Mouse (Mus musculus): ENCODE measurements around the gene Afap1l2. TPM values are rescaled to one million over a fixed set of nuclear protein-coding genes. Genes with fewer than 3 reads are reported as not detected.

Afap1l2 gene
- total and polyA plus RNA-seq, 2 experiments, result 0.55 to 0.77 TPM

DNA sequence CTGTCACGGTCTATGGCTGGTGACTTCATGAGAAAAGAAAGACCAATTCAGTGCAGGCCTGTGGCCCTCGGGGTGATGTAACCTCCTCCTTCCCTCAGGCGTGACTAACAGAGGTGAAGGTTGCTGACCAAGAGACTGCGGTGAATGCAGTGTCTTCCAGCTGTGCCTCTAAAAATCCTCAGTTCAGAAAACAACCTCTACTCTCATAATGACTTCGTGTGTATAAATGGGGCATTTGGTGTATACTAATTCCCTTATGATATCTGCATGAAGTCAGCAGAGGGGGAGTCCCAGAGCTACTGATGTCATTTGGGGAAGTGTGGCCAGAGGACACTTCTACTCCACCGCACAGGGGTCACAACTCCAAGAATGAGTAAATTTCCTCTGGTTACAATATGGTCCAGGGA lies 5.2 kb upstream of the Afap1l2 start:
- no peak overlapping the region for H3K27ac ChIP-seq (replicated peaks; ENCODE audit: insufficient read depth, low read depth, low read length)
- H3K36me3 ChIP-seq (ENCODE audit: control insufficient read depth, insufficient read depth, low read length), result no peaks in the 10 kb centered on the region
- no peaks in the 10 kb centered on the region for H3K4me1 ChIP-seq (ENCODE audit: control insufficient read depth, insufficient read depth, low read length)
- no peak for TF ChIP-seq POLR2A (IDR thresholded peaks at IDR 0.05; ENCODE audit: extremely low read depth, insufficient read depth, low read length)
- no peak for TF ChIP-seq CTCF (IDR thresholded peaks at IDR 0.05; ENCODE audit: low read depth, low read length)
- H3K79me2 ChIP-seq (ENCODE audit: control insufficient read depth, insufficient read depth, low read length), result no peaks in the 10 kb centered on the region
- H3K27me3 ChIP-seq (ENCODE audit: control insufficient read depth, insufficient read depth, low read length), result peaks cover under 1% of the 10 kb centered on the region
- DNase-seq (ENCODE audit: extremely low read depth, low read depth, low spot score), result no peak
- no peak overlapping the region for H3K4me3 ChIP-seq (ENCODE audit: insufficient read depth, low read depth, low read length)
- no peak overlapping the region for H3K9ac ChIP-seq (ENCODE audit: low read depth, low read length)
- 75% methylated on average over 6 of the region's 6 CpGs for WGBS

DNA sequence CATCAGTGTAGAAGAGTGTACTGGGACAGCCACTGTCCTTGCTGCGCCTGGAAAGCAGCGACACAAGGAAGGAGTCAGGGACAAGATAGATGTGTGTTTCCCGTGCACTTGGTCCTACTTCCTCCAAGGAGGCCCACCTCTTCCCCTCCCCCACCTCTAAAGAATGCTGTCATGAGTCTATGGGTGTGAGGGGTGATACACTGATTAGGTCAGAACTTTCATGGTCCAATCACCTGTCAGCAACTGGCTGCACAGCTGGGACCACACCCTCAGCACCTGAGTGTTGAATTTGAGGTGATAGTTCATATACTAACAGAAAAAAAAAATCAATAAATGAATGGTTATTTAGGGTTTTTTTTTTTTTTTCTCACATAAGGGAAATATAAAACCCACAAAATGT lies 4.0 kb upstream of the Afap1l2 start:
- no peak overlapping the region for H3K4me3 ChIP-seq (ENCODE audit: insufficient read depth, low read depth, low read length)
- peaks cover 7% of the 10 kb centered on the region for H3K27me3 ChIP-seq (ENCODE audit: control insufficient read depth, insufficient read depth, low read length)
- H3K36me3 ChIP-seq (ENCODE audit: control insufficient read depth, insufficient read depth, low read length), result no peaks in the 10 kb centered on the region
- H3K4me1 ChIP-seq (ENCODE audit: control insufficient read depth, insufficient read depth, low read length), result no peaks in the 10 kb centered on the region
- WGBS, result 76% methylated on average over 3 of the region's 3 CpGs
- no peaks in the 10 kb centered on the region for H3K79me2 ChIP-seq (ENCODE audit: control insufficient read depth, insufficient read depth, low read length)
- H3K9ac ChIP-seq (ENCODE audit: low read depth, low read length), result no peak overlapping the region
- TF ChIP-seq POLR2A (IDR thresholded peaks at IDR 0.05; ENCODE audit: extremely low read depth, insufficient read depth, low read length), result no peak
- TF ChIP-seq CTCF (IDR thresholded peaks at IDR 0.05; ENCODE audit: low read depth, low read length), result no peak
- no peak overlapping the region for H3K27ac ChIP-seq (replicated peaks; ENCODE audit: insufficient read depth, low read depth, low read length)
- DNase-seq (ENCODE audit: extremely low read depth, low read depth, low spot score), result no peak

DNA sequence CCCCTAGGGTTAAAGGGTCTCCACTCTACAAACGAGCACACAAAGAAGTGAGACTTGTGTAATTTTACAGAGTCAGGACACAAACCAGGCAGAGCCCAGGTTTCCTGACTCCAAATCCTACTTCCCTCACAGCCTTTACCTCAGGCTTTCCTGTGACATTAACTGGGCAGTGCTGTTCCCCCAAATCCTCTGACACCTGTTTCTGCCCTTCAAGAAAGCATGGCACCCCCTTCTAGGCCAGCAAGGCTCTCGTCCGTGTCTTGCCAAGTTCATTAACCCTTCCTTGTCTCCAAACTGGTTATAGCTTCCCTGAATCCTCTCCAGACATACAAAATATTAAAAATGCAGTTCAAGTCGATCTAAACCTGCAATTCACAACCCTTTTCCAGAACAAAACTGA lies 2.0 kb upstream of the Afap1l2 start:
- H3K4me3 ChIP-seq (ENCODE audit: insufficient read depth, low read depth, low read length), result no peak overlapping the region
- DNase-seq (ENCODE audit: extremely low read depth, low read depth, low spot score), result no peak
- H3K27me3 ChIP-seq (ENCODE audit: control insufficient read depth, insufficient read depth, low read length), result peaks cover 7% of the 10 kb centered on the region
- H3K27ac ChIP-seq (replicated peaks; ENCODE audit: insufficient read depth, low read depth, low read length), result no peak overlapping the region
- no peaks in the 10 kb centered on the region for H3K79me2 ChIP-seq (ENCODE audit: control insufficient read depth, insufficient read depth, low read length)
- TF ChIP-seq CTCF (IDR thresholded peaks at IDR 0.05; ENCODE audit: low read depth, low read length), result no peak
- no peak for TF ChIP-seq POLR2A (IDR thresholded peaks at IDR 0.05; ENCODE audit: extremely low read depth, insufficient read depth, low read length)
- H3K4me1 ChIP-seq (ENCODE audit: control insufficient read depth, insufficient read depth, low read length), result no peaks in the 10 kb centered on the region
- 47% methylated on average over 4 of the region's 4 CpGs for WGBS
- H3K9ac ChIP-seq (ENCODE audit: low read depth, low read length), result no peak overlapping the region
- H3K36me3 ChIP-seq (ENCODE audit: control insufficient read depth, insufficient read depth, low read length), result no peaks in the 10 kb centered on the region

DNA sequence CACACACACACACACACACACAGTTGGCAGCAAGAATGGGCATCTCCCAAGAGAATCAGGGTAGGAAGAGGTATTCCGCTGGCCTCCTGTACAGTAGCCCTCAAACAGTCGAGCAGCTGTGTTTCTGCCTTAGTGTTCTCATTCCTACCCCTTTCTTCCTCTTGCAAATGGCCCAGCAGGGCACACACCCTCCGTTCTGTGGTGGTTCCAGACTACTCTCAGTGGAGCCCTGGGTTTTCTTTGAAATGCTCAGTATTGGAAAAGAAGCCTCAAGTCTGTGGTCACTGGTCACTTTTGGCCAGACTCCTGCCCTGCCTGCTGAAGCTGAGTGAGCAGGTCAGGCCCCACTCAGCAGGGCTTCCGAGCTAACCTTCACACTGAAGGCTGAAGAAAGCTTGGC lies 1.6 kb upstream of the Afap1l2 start:
- Histone ChIP-seq H3K27me3 (ENCODE audit: control insufficient read depth, insufficient read depth, low read length) (peaks cover 7% of the 10 kb centered on the region), H3K27ac (replicated peaks; ENCODE audit: insufficient read depth, low read depth, low read length) (no peak overlapping the region), H3K79me2 (ENCODE audit: control insufficient read depth, insufficient read depth, low read length) (no peaks in the 10 kb centered on the region), H3K36me3 (ENCODE audit: control insufficient read depth, insufficient read depth, low read length) (no peaks in the 10 kb centered on the region), H3K4me1 (ENCODE audit: control insufficient read depth, insufficient read depth, low read length) (no peaks in the 10 kb centered on the region), H3K4me3 (ENCODE audit: insufficient read depth, low read depth, low read length) (no peak overlapping the region), H3K9ac (ENCODE audit: low read depth, low read length) (no peak overlapping the region)
- 79% methylated on average over 4 of the region's 4 CpGs for WGBS
- TF ChIP-seq POLR2A (IDR thresholded peaks at IDR 0.05; ENCODE audit: extremely low read depth, insufficient read depth, low read length) (no peak), CTCF (IDR thresholded peaks at IDR 0.05; ENCODE audit: low read depth, low read length) (no peak)
- no peak for DNase-seq (ENCODE audit: extremely low read depth, low read depth, low spot score)

DNA sequence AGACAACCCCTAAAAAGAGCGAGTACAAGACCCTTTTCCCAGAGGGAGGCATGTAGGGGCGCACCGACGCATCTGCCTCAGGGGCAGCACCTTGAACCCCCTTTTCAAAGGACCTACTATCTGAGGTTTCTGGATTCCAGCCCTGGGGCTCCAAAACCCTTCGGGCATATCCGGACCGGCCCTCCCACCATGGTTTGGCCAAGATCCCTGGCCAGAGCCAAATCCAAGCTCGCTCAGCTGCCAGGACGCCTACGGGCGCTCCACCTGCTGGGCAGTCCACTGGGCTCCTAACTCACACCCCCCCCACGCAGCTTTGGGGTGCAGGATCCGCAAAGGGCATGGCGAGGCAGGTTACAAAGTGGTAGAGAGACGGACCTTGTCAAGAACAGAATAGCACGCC lies 737 bp downstream of the Afap1l2 start:
- Histone ChIP-seq H3K79me2 (ENCODE audit: control insufficient read depth, insufficient read depth, low read length) (no peaks in the 10 kb centered on the region), H3K4me1 (ENCODE audit: control insufficient read depth, insufficient read depth, low read length) (no peaks in the 10 kb centered on the region; the same call in 1 of the 2 replicates), H3K27me3 (ENCODE audit: control insufficient read depth, insufficient read depth, low read length) (peaks cover 7% of the 10 kb centered on the region), H3K27ac (replicated peaks; ENCODE audit: insufficient read depth, low read depth, low read length) (no peak overlapping the region), H3K36me3 (ENCODE audit: control insufficient read depth, insufficient read depth, low read length) (no peaks in the 10 kb centered on the region), H3K9ac (ENCODE audit: low read depth, low read length) (peak overlapping the region; percentile 53; the same call in 1 of the 2 replicates), H3K4me3 (ENCODE audit: insufficient read depth, low read depth, low read length) (peak overlapping the region; percentile 64)
- WGBS, result 71% methylated on average over 16 of the region's 16 CpGs
- no peak for TF ChIP-seq POLR2A (IDR thresholded peaks at IDR 0.05; ENCODE audit: extremely low read depth, insufficient read depth, low read length)
- no peak for TF ChIP-seq CTCF (IDR thresholded peaks at IDR 0.05; ENCODE audit: low read depth, low read length)
- DNase-seq (ENCODE audit: extremely low read depth, low read depth, low spot score), result no peak

DNA sequence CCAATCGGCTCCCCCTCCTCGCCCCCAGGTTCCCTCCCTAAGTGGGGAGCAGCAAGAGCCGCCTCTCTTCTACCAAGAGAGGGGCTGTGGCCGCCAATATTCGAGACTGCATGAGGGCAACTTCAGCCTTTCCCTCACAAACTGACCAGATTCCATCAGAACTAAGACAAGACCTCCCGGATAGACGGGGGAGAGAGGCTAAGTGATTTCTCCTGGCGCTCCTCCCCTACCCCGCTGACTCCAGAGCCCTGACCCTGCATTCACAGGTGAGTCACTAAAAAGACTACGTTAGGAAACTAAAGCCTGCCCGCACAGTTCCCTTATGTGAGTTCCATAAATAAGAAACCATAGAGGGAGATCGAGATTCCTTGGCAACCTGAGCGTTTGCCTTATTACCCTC lies 1.2 kb downstream of the Afap1l2 start:
- no peaks in the 10 kb centered on the region for H3K79me2 ChIP-seq (ENCODE audit: control insufficient read depth, insufficient read depth, low read length)
- no peak overlapping the region for H3K27ac ChIP-seq (replicated peaks; ENCODE audit: insufficient read depth, low read depth, low read length)
- no peaks in the 10 kb centered on the region for H3K36me3 ChIP-seq (ENCODE audit: control insufficient read depth, insufficient read depth, low read length)
- DNase-seq (ENCODE audit: extremely low read depth, low read depth, low spot score), result no peak
- WGBS, result 72% methylated on average over 13 of the region's 13 CpGs
- H3K27me3 ChIP-seq (ENCODE audit: control insufficient read depth, insufficient read depth, low read length), result peaks cover 7% of the 10 kb centered on the region
- no peak overlapping the region for H3K9ac ChIP-seq (ENCODE audit: low read depth, low read length)
- peak overlapping the region; percentile 64; the same call in 1 of the 2 replicates for H3K4me3 ChIP-seq (ENCODE audit: insufficient read depth, low read depth, low read length)
- H3K4me1 ChIP-seq (ENCODE audit: control insufficient read depth, insufficient read depth, low read length), result no peaks in the 10 kb centered on the region; the same call in 1 of the 2 replicates
- TF ChIP-seq POLR2A (IDR thresholded peaks at IDR 0.05; ENCODE audit: extremely low read depth, insufficient read depth, low read length) (no peak), CTCF (IDR thresholded peaks at IDR 0.05; ENCODE audit: low read depth, low read length) (no peak)
